Mouse (Mus musculus) liver, embryonic 14.5 days (tissue): Measurements from ENCODE around the gene Taf4. TPM values are rescaled to one million over a fixed set of nuclear protein-coding genes. Genes with fewer than 3 reads are reported as not detected.
A peak's percentile ranks its signal among the peaks of the same experiment; 100 is the strongest.

ENCODE experiments used
- ATAC-seq: fragments of 200-750 bp; cut with Nextera tagmentation; 2 replicates; pipeline ENCODE4 v1.8.0; 2017; ENCODE audit warnings: moderate number of reproducible peaks, mild to moderate bottlenecking, moderate library complexity; ENCODE audit not compliant: insufficient read depth
- DNase-seq, 3 experiments: peaks; one replicate each; pipeline ENCODE4 v3.0.0-alpha.2; 2012 to 2013; ENCODE audit warnings: low read depth in 3 of 3, low spot score in 3 of 3
- H3K27ac ChIP-seq: fragments of 300-500 bp; sonication (generic); 2 replicates; pipeline ENCODE4 v1.5.1; 2014; ENCODE audit warnings: moderate library complexity, mild to moderate bottlenecking, control low read depth, inconsistent platforms
- H3K27me3 ChIP-seq: fragments of 300-500 bp; sonication (generic); 2 replicates; pipeline ENCODE4 v1.6.1; 2014; ENCODE audit warnings: mild to moderate bottlenecking, low read length, moderate library complexity; ENCODE audit not compliant: control insufficient read depth, insufficient read depth
- H3K36me3 ChIP-seq: fragments of 300-500 bp; sonication (generic); replicated peaks from 2 replicates; pipeline ENCODE4 v1.6.1; 2014; ENCODE audit warnings: low read depth; ENCODE audit not compliant: control insufficient read depth, insufficient read depth
- H3K4me1 ChIP-seq, 2 experiments: fragments of 200-500 bp in 1 of 2; fragments of 300-500 bp in 1 of 2; sonication (generic) in 1 of 2; replicated peaks; 2 replicates each; pipeline ENCODE4 v1.6.1; 2012 to 2014; ENCODE audit warnings: antibody characterized with exemption in 1 of 2, inconsistent platforms in 1 of 2, low read length in 1 of 2; ENCODE audit not compliant: control insufficient read depth in 2 of 2, insufficient read depth in 2 of 2
- H3K4me2 ChIP-seq: fragments of 300-500 bp; sonication (generic); 2 replicates; pipeline ENCODE4 v1.6.1; 2014; ENCODE audit warnings: low read depth, mild to moderate bottlenecking, control low read depth, moderate library complexity
- H3K4me3 ChIP-seq, 2 experiments: fragments of 200-500 bp in 1 of 2; fragments of 300-500 bp in 1 of 2; sonication (generic) in 1 of 2; 2 replicates each; pipeline ENCODE4 v1.5.1; 2012 to 2014; ENCODE audit warnings: low read depth in 2 of 2, low read length in 2 of 2, mild to moderate bottlenecking in 2 of 2, control low read depth in 1 of 2, inconsistent platforms in 1 of 2, moderate library complexity in 1 of 2; ENCODE audit not compliant: insufficient read depth in 1 of 2
- H3K9ac ChIP-seq: fragments of 300-500 bp; sonication (generic); replicated peaks from 2 replicates; pipeline ENCODE4 v1.6.1; 2014; ENCODE audit warnings: mild to moderate bottlenecking, control low read depth, moderate library complexity
- H3K9me3 ChIP-seq: fragments of 300-500 bp; sonication (generic); 2 replicates; pipeline ENCODE4 v1.6.1; 2016; ENCODE audit warnings: low read length, mixed read lengths; ENCODE audit not compliant: control insufficient read depth
- CTCF ChIP-seq: IDR thresholded peaks from 2 replicates; pipeline ENCODE4 v1.5.1; 2016; ENCODE audit warnings: antibody characterized with exemption, low read depth, control low read depth
- EP300 ChIP-seq: IDR thresholded peaks from 2 replicates; pipeline ENCODE4 v1.6.1; 2016; ENCODE audit warnings: antibody characterized with exemption, low read depth
- WGBS: fragments of 180-500 bp; shearing (Covaris S2); extraction: QIAGEN DNeasy Blood & Tissue Kit; methylation state at CpG from one replicate; pipeline ENCODE4 v1.1.7; 2014; ENCODE audit not compliant: insufficient replicate concordance; 5-methylcytosine and 5-hydroxymethylcytosine counted together
- polyA plus RNA-seq, 2 experiments: library from polyadenylated mRNA; depleted of rRNA in 1 of 2; stranded (reverse) in 1 of 2; unstranded in 1 of 2; fragments of >200 nt; fragmentation: Nextera tagmentation in 1 of 2; extraction: Ambion mirVana in 1 of 2; gene quantifications; 2 replicates each; pipeline versions ENCODE4 v1.2.1 to v1.2.3; 2012 to 2014

Taf4 gene
- polyA plus RNA-seq, 2 experiments, result 2.3 to 5.7 TPM

DNA sequence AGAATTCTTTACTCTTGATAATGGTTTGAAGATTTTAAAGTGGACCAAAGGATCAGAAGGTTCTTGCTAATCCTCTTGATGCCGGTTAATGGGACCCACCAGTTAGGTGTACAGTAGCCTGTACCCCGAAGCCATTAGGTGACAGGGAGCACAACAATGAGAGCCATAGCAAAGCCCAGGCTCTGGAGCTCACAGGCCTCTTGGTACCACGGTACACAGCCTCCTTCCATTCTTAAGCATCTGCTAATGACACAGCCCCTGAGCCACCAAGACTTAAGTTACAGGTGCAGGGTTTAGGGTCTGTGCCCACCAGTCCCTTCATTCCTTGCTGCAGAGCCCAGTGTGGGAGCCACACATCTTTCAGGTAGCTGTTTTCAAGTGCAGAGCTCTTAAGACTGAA, 1.8 kb upstream of the Taf4 start:
- H3K27me3 ChIP-seq, result no peaks in the 10 kb centered on the region
- no peak overlapping the region for H3K4me3 ChIP-seq
- H3K9ac ChIP-seq, result no peak overlapping the region
- H3K4me1 ChIP-seq, result peaks cover 17 to 22% of the 10 kb centered on the region in 2 experiments
- ATAC-seq (no peak), DNase-seq (no peak)
- no peaks in the 10 kb centered on the region for H3K9me3 ChIP-seq
- H3K36me3 ChIP-seq, result no peaks in the 10 kb centered on the region
- TF ChIP-seq CTCF, result no peak
- no peak for TF ChIP-seq EP300
- peak overlapping the region; percentile 81; the same call in 1 of the 2 replicates for H3K4me2 ChIP-seq
- no peak overlapping the region for H3K27ac ChIP-seq
- WGBS, result 80% methylated on average over 3 of the region's 3 CpGs

DNA sequence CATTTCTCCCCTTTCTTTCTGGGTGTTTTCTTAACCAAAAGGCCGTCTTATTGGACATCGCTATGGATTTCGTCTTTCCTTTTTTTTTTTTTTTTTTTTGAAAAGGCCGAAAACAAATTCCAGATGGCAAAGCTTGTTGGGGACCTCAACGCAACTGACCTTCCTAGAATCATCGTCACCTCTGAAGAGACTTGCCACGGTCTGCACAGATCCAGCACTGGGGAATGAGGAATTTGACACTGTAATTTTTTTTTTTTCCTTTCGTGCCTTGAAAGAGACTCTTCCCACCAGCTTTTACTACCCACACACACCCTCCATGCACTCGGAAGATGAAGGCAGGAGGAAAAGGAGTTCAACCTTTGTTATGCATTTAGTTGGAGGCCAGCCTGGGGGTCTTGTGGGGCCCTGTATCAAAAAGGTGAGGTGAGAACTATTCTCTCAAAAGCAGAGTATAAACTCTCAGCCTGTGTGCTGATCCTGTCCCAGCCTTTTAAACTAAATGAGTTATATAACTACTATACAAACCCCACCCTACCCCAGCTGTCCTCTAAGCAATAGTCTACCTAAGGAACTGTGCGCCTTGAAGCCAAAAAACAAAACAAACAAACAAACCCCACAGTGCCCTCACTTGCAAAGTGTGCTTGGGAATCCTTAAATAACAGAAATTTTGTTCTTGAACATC, 1.0 kb upstream of the Taf4 start:
- H3K36me3 ChIP-seq, result no peaks in the 10 kb centered on the region
- peak overlapping the region; percentile 81 for H3K4me2 ChIP-seq
- no peaks in the 10 kb centered on the region for H3K9me3 ChIP-seq
- WGBS, result 15% methylated on average over 10 of the region's 10 CpGs
- no peaks in the 10 kb centered on the region for H3K27me3 ChIP-seq
- peak overlapping the region; percentile 78 to 87 for H3K4me3 ChIP-seq
- TF ChIP-seq EP300, result no peak
- TF ChIP-seq CTCF, result no peak
- peak overlapping the region; percentile 69; the same call in 1 of the 2 replicates for H3K27ac ChIP-seq
- ATAC-seq (no peak), DNase-seq (no peak)
- peak overlapping the region; percentile 94 for H3K9ac ChIP-seq
- peaks cover 18 to 30% of the 10 kb centered on the region in 2 experiments for H3K4me1 ChIP-seq

DNA sequence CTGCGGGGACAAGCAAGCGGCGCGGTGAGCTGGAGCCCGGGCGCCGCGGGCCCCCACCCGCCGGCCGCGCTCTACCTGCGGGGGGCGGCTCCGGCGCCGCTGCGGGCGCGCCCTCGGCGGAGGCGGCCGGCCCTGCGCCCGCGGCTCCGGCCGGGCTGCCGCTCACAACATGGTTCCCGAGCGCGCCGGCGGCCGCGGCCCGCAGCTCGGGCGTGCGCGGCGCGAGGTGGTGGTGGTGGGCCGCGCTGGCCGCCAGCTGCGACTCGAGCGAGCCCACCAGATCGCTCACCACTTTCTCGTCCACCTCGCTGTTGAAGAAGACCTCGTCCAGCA, 185 bp downstream of the Taf4 start:
- DNase-seq, result no peak
- Histone ChIP-seq H3K27ac (peak overlapping the region; percentile 47), H3K27me3 (no peaks in the 10 kb centered on the region), H3K9ac (peak overlapping the region; percentile 90), H3K4me2 (peak overlapping the region; percentile 78), H3K4me3 (peak overlapping the region; percentile 87 to 99), H3K9me3 (no peaks in the 10 kb centered on the region), H3K4me1 (peaks cover 18 to 31% of the 10 kb centered on the region in 2 experiments), H3K36me3 (no peaks in the 10 kb centered on the region)
- no peak for TF ChIP-seq CTCF
- no peak for TF ChIP-seq EP300
- WGBS, result under 1% methylated on average over 46 of the region's 54 CpGs
- peak; percentile 44 for ATAC-seq

- Histone ChIP-seq H3K9ac (peak overlapping the region; percentile 90), H3K27ac (no peak overlapping the region), H3K4me2 (peak overlapping the region; percentile 78), H3K4me1 (peaks cover 18 to 31% of the 10 kb centered on the region in 2 experiments), H3K9me3 (no peaks in the 10 kb centered on the region), H3K4me3 (peak overlapping the region; percentile 87 to 99), H3K27me3 (no peaks in the 10 kb centered on the region), H3K36me3 (no peaks in the 10 kb centered on the region)
- 5% methylated on average over 16 of the region's 82 CpGs for WGBS
- no peak for DNase-seq
- ATAC-seq, result no peak
- TF ChIP-seq EP300 (no peak), CTCF (no peak)
Measured at GRCm38 (mm10) chr2:179975851-179976250, 595 bp downstream of the Taf4 start.

DNA sequence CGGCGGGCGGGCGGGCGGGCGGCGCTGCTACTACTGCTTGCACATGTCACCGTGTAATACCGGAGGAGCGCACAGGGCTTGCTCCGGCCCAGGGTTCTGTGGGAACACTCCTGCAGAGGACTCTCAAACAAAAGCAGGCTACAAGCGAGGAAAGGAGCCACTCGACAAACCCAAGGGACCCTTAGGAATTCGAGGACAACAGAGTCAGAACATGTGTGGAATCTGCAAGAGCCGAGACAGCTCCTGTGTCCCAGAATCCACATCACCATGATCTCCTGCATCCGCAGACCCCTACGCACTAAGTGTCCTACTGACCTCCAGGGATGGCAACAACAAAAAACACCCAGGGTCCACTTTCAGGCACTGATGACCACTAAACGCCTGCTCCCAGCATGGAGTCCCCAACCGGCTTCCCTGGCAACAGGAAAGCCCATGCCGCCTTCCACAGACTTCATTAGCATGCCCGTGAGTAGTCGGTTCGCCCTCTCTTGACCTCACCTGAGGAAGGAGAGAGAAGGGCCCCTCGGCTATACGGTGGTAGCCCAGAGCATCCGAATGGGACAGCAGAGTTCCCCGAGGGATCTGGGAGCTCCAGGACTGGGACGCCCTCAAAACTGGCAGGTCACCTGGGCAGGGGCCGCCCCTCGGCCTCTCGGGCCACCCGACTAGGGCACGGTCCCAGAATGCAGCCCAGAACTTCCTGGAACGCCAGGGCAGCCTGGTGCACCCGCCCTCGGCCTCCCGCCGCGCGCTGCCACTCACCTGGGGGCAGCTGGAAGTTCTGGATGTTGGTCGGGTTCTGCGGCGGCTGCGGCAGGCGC, 1.6 kb downstream of the Taf4 start:
- Histone ChIP-seq H3K4me3 (peak overlapping the region; percentile 74 to 87), H3K4me2 (peak overlapping the region; percentile 78), H3K9ac (peak overlapping the region; percentile 90), H3K4me1 (peaks cover 18 to 31% of the 10 kb centered on the region in 2 experiments), H3K9me3 (no peaks in the 10 kb centered on the region), H3K27me3 (no peaks in the 10 kb centered on the region), H3K27ac (no peak overlapping the region), H3K36me3 (no peaks in the 10 kb centered on the region)
- DNase-seq (no peak), ATAC-seq (no peak)
- WGBS, result 7% methylated on average over 44 of the region's 45 CpGs
- TF ChIP-seq EP300 (no peak), CTCF (no peak)
